Mouse (Mus musculus) skeletal muscle tissue, postnatal 0 days (tissue): Measurements from ENCODE around the gene Sart3. TPM values are rescaled to one million over a fixed set of nuclear protein-coding genes. Genes with fewer than 3 reads are reported as not detected.

Experiments
- polyA plus RNA-seq: library from polyadenylated mRNA; unstranded; fragments of >200 nt; fragmentation: Nextera tagmentation; extraction: Ambion mirVana; gene quantifications from 2 replicates; pipeline ENCODE4 v1.2.1, GENCODE M21; 2015

Sart3 gene
- polyA plus RNA-seq: 9.7 and 10.8 TPM in 2 replicates

GRCm38 (mm10) chr5:113772450-113772895, at the start of gene Sart3, which contains the start of gene Iscu:
TSS of gene Sart3 (minus strand) at chr5:113772510.
TSS of gene Iscu (plus strand) at chr5:113772748.

DNA sequence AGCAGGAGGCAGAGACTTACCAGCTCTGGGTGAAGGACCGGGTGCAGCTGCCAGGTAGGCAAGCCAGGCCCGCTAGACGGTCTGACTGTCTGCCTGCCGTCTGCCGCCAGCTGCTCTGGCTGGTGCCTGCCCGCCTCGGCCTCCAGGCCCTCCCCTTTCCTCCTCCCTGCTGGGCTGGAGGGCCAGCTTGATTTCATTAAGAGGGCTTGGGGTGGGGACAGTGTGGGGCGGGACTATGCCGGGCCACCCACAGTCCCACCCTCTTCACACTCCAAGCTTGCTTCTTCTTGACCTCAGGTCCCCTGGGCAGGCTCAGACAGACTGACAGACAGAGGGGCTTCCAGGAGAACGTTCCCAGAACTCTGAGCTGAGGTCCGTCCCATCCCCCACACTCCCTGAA, 28.0 kb upstream of the Sart3 start, which contains the start of gene Tmem119:
Gene Tmem119, minus strand, starts transcription at position 237 of the 400 bp plus-strand sequence.

DNA sequence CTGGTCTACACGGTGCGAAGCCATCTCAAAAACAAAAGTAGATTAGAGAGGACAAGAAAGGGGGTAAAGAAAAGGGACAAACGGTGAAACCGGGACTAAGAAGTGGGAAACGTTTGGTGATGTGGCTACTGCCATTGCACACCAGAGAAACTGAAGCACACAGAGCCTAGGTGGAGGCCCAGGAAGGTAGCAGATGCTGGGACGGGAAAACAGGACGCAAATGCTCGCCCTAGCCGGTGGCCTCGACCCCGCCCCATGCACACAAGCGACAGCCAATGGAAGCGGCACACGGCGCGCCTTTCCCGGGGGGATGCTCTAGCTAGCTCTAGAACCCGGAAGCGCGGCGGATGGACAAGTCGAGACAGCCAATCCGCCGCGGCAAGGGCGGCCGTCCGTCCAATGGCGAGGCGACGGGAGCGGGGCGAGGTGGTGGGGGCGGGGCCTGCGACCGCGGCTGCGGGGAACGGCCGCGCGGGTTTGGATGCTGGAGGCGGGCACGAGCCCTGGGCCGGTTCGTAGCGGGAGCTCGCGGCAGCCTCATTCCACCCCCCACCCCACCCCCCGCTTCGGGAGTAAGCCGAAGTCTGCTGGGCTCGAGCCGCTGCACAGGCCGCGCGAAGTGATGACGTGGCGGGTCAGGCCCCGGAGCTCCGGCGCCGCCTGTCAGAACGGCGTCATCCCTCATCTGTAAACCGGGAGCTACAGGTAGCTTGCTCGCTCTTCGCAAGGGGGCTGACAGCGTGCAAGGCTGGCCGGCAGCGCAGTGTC, 36.8 kb downstream of the Sart3 start, which contains the start of gene Ficd:
Gene Ficd, plus strand, starts transcription at position 459 of the 768 bp plus-strand sequence.

GRCm38 (mm10) chr5:113724446-113724845, 47.9 kb downstream of the Sart3 start, which contains the start of gene 1700069L16Rik:
TSS of gene 1700069L16Rik (minus strand) at chr5:113724772.

Other genes with a start within 250 kb of the Sart3 start
- 2.0 and 5.2 TPM in 2 replicates for gene Cmklr1, start 122.1 kb downstream of the Sart3 start, polyA plus RNA-seq
- gene 1700069L16Rik, start 47.7 kb downstream of the Sart3 start, polyA plus RNA-seq: not detected in 2 replicates
- gene Ficd, start 36.7 kb downstream of the Sart3 start, polyA plus RNA-seq: 3.7 and 5.1 TPM in 2 replicates
- 125 and 137 TPM in 2 replicates for gene Iscu, start 238 bp upstream of the Sart3 start, polyA plus RNA-seq
- gene Tmem119, start 28.0 kb upstream of the Sart3 start, polyA plus RNA-seq: 35.7 and 42.6 TPM in 2 replicates
- 4.5 and 5.2 TPM in 2 replicates for gene Selplg, start 60.1 kb upstream of the Sart3 start, polyA plus RNA-seq
- 31.3 and 38.3 TPM in 2 replicates for gene Coro1c, start 136.2 kb upstream of the Sart3 start, polyA plus RNA-seq
- gene Ssh1, start 221.4 kb upstream of the Sart3 start, polyA plus RNA-seq: 5.6 and 6.1 TPM in 2 replicates
- gene Dao, start 231.2 kb upstream of the Sart3 start, polyA plus RNA-seq: not detected in 2 replicates